ENCODE assay signal across 10 mouse cellular contexts in genomic region chr3:138066348-138066856, GRCm38 (mm10). TPM values are rescaled to one million over a fixed set of nuclear protein-coding genes. Genes with fewer than 3 reads are reported as not detected.
A peak's percentile ranks its signal among the peaks of the same experiment; 100 is the strongest.
DNase-seq lines count a peak whose midpoint lies in the region; ATAC-seq and TF ChIP-seq lines count a peak whose summit lies in the region.
"Had no signal": no experiment of that assay in that cellular context is flagged by ENCODE, and none has a peak within 500 bp of the region (broad histone marks: within the 10 kb centered on the region; RNA-seq: fewer than 3 reads in every experiment).

No protein-coding gene starts in this region.

- H3K79me2 ChIP-seq in myocyte (ENCODE audit: control insufficient read depth, insufficient read depth), result peaks cover 61% of the 10 kb centered on the region

- H3ac ChIP-seq in myocyte (ENCODE audit: control insufficient read depth, insufficient read length), result peak overlapping the region; percentile 75

- DNase-seq in layer of hippocampus, adult 11-12 months (ENCODE audit: low spot score), result peak; percentile 40
- DNase-seq in layer of hippocampus, adult 8-10 months (ENCODE audit: low spot score in 2 of 2), result no peak

- 0 out of 2 replicates have a peak overlapping the region, but pooled peaks have one; percentile 37 for H3K9ac ChIP-seq in forebrain, embryonic 16.5 days (replicated peaks; ENCODE audit: low read depth, low read length)
- no peak overlapping the region for H3K9ac ChIP-seq in hindbrain, embryonic 15.5 days
- H3K9ac ChIP-seq: embryonic facial prominence, embryonic 13.5 days had no signal

- H3K27me3 ChIP-seq in forebrain, embryonic 16.5 days (replicated peaks; ENCODE audit: control insufficient read depth, insufficient read depth, low read length), result no peaks in the 10 kb centered on the region
- H3K27me3 ChIP-seq in hindbrain, embryonic 15.5 days, result no peaks in the 10 kb centered on the region
- H3K27me3 ChIP-seq in myocyte (ENCODE audit: control insufficient read depth, insufficient read depth, insufficient read length), result no peaks in the 10 kb centered on the region
- H3K27me3 ChIP-seq: embryonic facial prominence, embryonic 13.5 days had no signal

- H3K9me3 ChIP-seq in forebrain, embryonic 16.5 days (ENCODE audit: control insufficient read depth, low read length), result no peaks in the 10 kb centered on the region
- no peaks in the 10 kb centered on the region for H3K9me3 ChIP-seq in hindbrain, embryonic 15.5 days
- H3K9me3 ChIP-seq: embryonic facial prominence, embryonic 13.5 days had no signal

- TF ChIP-seq POLR2A in myocyte (IDR thresholded peaks at IDR 0.05; ENCODE audit: insufficient read length, low read depth), result peak; percentile 89

- H3K27ac ChIP-seq in forebrain, embryonic 16.5 days (ENCODE audit: low read length), result peak overlapping the region; percentile 58
- H3K27ac ChIP-seq in hindbrain, embryonic 15.5 days (replicated peaks), result no peak overlapping the region
- H3K27ac ChIP-seq: embryonic facial prominence, embryonic 13.5 days had no signal

- peak; percentile 76 for ATAC-seq in forebrain, embryonic 16.5 days
- ATAC-seq in hindbrain, embryonic 15.5 days (ENCODE audit: low FRiP score, low read depth), result peak; percentile 31; the same call in 1 of the 2 replicates
- ATAC-seq in activated CD4-positive, CD25-positive, alpha-beta regulatory T cell, adult 4 months, result no peak
- ATAC-seq in CD4-positive, CD25-positive, alpha-beta regulatory T cell, adult 4 months, result no peak
- no peak for ATAC-seq in megakaryocyte progenitor cell, adult 5-6 weeks (replicated peaks; ENCODE audit: poor library complexity)

- peak overlapping the region; percentile 25; the same call in 1 of the 2 replicates for H3K4me2 ChIP-seq in forebrain, embryonic 16.5 days (ENCODE audit: low read length)
- H3K4me2 ChIP-seq in hindbrain, embryonic 15.5 days, result peak overlapping the region; percentile 43
- H3K4me2 ChIP-seq in myocyte (ENCODE audit: low read depth), result peak overlapping the region; percentile 93
- H3K4me2 ChIP-seq: embryonic facial prominence, embryonic 13.5 days had no signal

- 55% methylated on average over 20 of the region's 20 CpGs for WGBS in forebrain, embryonic 16.5 days
- WGBS in hindbrain, embryonic 15.5 days, result 47% methylated on average over 20 of the region's 20 CpGs

- H3K4me3 ChIP-seq in forebrain, embryonic 16.5 days (replicated peaks; ENCODE audit: low read length), result no peak overlapping the region
- H3K4me3 ChIP-seq in hindbrain, embryonic 15.5 days, result peak overlapping the region; percentile 5; the same call in 1 of the 2 replicates
- peak overlapping the region; percentile 86 for H3K4me3 ChIP-seq in myocyte
- H3K4me3 ChIP-seq: embryonic facial prominence, embryonic 13.5 days had no signal

- H3K36me3 ChIP-seq in forebrain, embryonic 16.5 days (ENCODE audit: control insufficient read depth, insufficient read depth), result no peaks in the 10 kb centered on the region
- no peaks in the 10 kb centered on the region for H3K36me3 ChIP-seq in hindbrain, embryonic 15.5 days
- H3K36me3 ChIP-seq in myocyte (ENCODE audit: control insufficient read depth, insufficient read depth), result peaks cover under 1% of the 10 kb centered on the region
- H3K36me3 ChIP-seq: embryonic facial prominence, embryonic 13.5 days had no signal

- peaks cover 25% of the 10 kb centered on the region for H3K4me1 ChIP-seq in forebrain, embryonic 16.5 days (replicated peaks; ENCODE audit: control insufficient read depth, insufficient read depth, low read length)
- H3K4me1 ChIP-seq in hindbrain, embryonic 15.5 days (replicated peaks), result peaks cover 28% of the 10 kb centered on the region

TF ChIP-seq in myocyte, 11 proteins besides CTCF, POLR2A, EP300 and RAD21:
- TF ChIP-seq REST (IDR thresholded peaks at IDR 0.05; ENCODE audit: insufficient read depth, insufficient read length) (no peak), MYOD1 (IDR thresholded peaks at IDR 0.05; ENCODE audit: control insufficient read depth in 1 of 3, insufficient read length in 2 of 3, low read depth in 2 of 3) (peak; percentile 90 to 95 (median 94)), E2F4 (IDR thresholded peaks at IDR 0.05; ENCODE audit: insufficient read depth) (no peak), MAX (IDR thresholded peaks at IDR 0.05; ENCODE audit: low read depth) (no peak), SRF (IDR thresholded peaks at IDR 0.05; ENCODE audit: control insufficient read depth, insufficient read length, low read depth) (no peak), TCF3 (IDR thresholded peaks at IDR 0.05; ENCODE audit: insufficient read length, low read depth) (peak; percentile 47), TCF12 (IDR thresholded peaks at IDR 0.05; ENCODE audit: insufficient read depth, poor library complexity, severe bottlenecking) (no peak), MYOG (IDR thresholded peaks at IDR 0.05; ENCODE audit: control insufficient read depth in 1 of 3, insufficient read depth in 1 of 3, insufficient read length in 2 of 3, low read depth in 2 of 3) (peak; percentile 46 to 83 (median 55)), USF1 (IDR thresholded peaks at IDR 0.05; ENCODE audit: low read depth) (no peak), POLR2AphosphoS2 (IDR thresholded peaks at IDR 0.05; ENCODE audit: insufficient read length, low read depth) (peak; percentile 62), CEBPB (IDR thresholded peaks at IDR 0.05; ENCODE audit: insufficient read depth, poor library complexity, severe bottlenecking) (no peak)

RNA-seq across cellular contexts. Expression of gene Gm5105, which starts 0.8 kb away (rescaled TPM):
- under 1 TPM in 1 of 4 experiments, not detected in 3; 0.22 TPM for total RNA-seq in layer of hippocampus, adult 8-10 months (2022)
- 0.14 TPM in 1 of 2 replicates, not detected in the other for polyA plus RNA-seq in forebrain, embryonic 16.5 days (2015; fragmentation: Nextera tagmentation; extraction: Ambion mirVana)
- polyA plus RNA-seq in hindbrain, embryonic 15.5 days (2015; fragmentation: Nextera tagmentation; extraction: Ambion mirVana), result 0.18 and 0.26 TPM in 2 replicates
- 0.24 TPM for polyA plus RNA-seq in myocyte (2012; fragmentation: generic; extraction: Trizol)
- polyA plus RNA-seq in activated CD4-positive, CD25-positive, alpha-beta regulatory T cell, adult 4 months (2017; shearing (Covaris generic)), result not detected
- polyA plus RNA-seq in CD4-positive, CD25-positive, alpha-beta regulatory T cell, adult 4 months (2017; shearing (Covaris generic)), result not detected
- not detected in 2 replicates for total RNA-seq in megakaryocyte progenitor cell, adult 5-6 weeks (2015)
- total RNA-seq in megakaryocyte progenitor cell, adult 5-6 weeks (2017), result not detected in 2 replicates
- total RNA-seq: left cerebral cortex, postnatal 10 days had no signal
- polyA plus RNA-seq: embryonic facial prominence, embryonic 13.5 days had no signal

RNA-seq across cellular contexts. Expression of gene 1110002E22Rik, which starts 1.6 kb away (rescaled TPM):
- total RNA-seq in layer of hippocampus, adult 8-10 months (2022), result 1 to 10 TPM; 1.2 to 2.3 (median 2.0) TPM
- 0.24 and 0.32 TPM in 2 replicates for polyA plus RNA-seq in forebrain, embryonic 16.5 days (2015; fragmentation: Nextera tagmentation; extraction: Ambion mirVana)
- polyA plus RNA-seq in hindbrain, embryonic 15.5 days (2015; fragmentation: Nextera tagmentation; extraction: Ambion mirVana), result 0.16 and 0.17 TPM in 2 replicates
- polyA plus RNA-seq in myocyte (2012; fragmentation: generic; extraction: Trizol), result 22.3 TPM
- not detected for polyA plus RNA-seq in activated CD4-positive, CD25-positive, alpha-beta regulatory T cell, adult 4 months (2017; shearing (Covaris generic))
- polyA plus RNA-seq in CD4-positive, CD25-positive, alpha-beta regulatory T cell, adult 4 months (2017; shearing (Covaris generic)), result not detected
- not detected in 2 replicates for total RNA-seq in megakaryocyte progenitor cell, adult 5-6 weeks (2015)
- total RNA-seq in megakaryocyte progenitor cell, adult 5-6 weeks (2017), result not detected in 2 replicates

Comparison
In these comparisons a context has a peak if more than half of its experiments do, and no peak if none do; other contexts are left out.
1. ATAC-seq: peak in forebrain, embryonic 16.5 days (single experiment) and hindbrain, embryonic 15.5 days (single experiment); none in activated CD4-positive, CD25-positive, alpha-beta regulatory T cell, adult 4 months (single experiment), CD4-positive, CD25-positive, alpha-beta regulatory T cell, adult 4 months (single experiment) and megakaryocyte progenitor cell, adult 5-6 weeks (single experiment).
2. H3K4me2 ChIP-seq: peak in every context shown above with its lines; median percentile 93 in myocyte; 43 in hindbrain, embryonic 15.5 days; 25 in forebrain, embryonic 16.5 days.
3. RNA of gene 1110002E22Rik, which starts 1.6 kb away (polyA plus RNA-seq): 22.3 TPM in myocyte (single experiment); 0.24 to 0.32 TPM in forebrain, embryonic 16.5 days, 0.16 to 0.17 TPM in hindbrain, embryonic 15.5 days, not detected in activated CD4-positive, CD25-positive, alpha-beta regulatory T cell, adult 4 months and not detected in CD4-positive, CD25-positive, alpha-beta regulatory T cell, adult 4 months; every median in the first group is over 10 times any median in the second.